Mouse (Mus musculus) fibroblast of lung, adult 2 months (primary cell): ENCODE data around the gene 2610028H24Rik.
A peak's percentile ranks its signal among the peaks of the same experiment; 100 is the strongest.

ENCODE experiments used
- DNase-seq: peaks from one replicate; pipeline ENCODE4 v3.0.0-alpha.2; 2011; ENCODE audit warnings: low read depth

The 2610028H24Rik gene

GRCm38 (mm10) chr10:76448851-76449250 lies at the start of gene 2610028H24Rik:
TSS of gene 2610028H24Rik (plus strand) at chr10:76449081.
- DNase-seq = no peak

- no peak for DNase-seq
Observed at GRCm38 (mm10) chr10:76408520-76408919, 40.4 kb upstream of the 2610028H24Rik start.

GRCm38 (mm10) chr10:76416811-76417210 lies 32.1 kb upstream of the 2610028H24Rik start:
- no peak for DNase-seq

- DNase-seq = no peak
Observed at GRCm38 (mm10) chr10:76425674-76426073, 23.2 kb upstream of the 2610028H24Rik start.

- no peak for DNase-seq
Observed at GRCm38 (mm10) chr10:76433925-76434324, 15.0 kb upstream of the 2610028H24Rik start.

GRCm38 (mm10) chr10:76439107-76439890 lies 9.6 kb upstream of the 2610028H24Rik start:
- no peak for DNase-seq

GRCm38 (mm10) chr10:76440281-76440680 lies 8.6 kb upstream of the 2610028H24Rik start, which contains the start of gene AC141477.1:
TSS of gene AC141477.1 (minus strand) at chr10:76440444.
- DNase-seq = no peak

GRCm38 (mm10) chr10:76442178-76443088 lies 6.4 kb upstream of the 2610028H24Rik start, which contains the start of gene Pcnt:
TSS of gene Pcnt (minus strand) at chr10:76442786.
- DNase-seq = peak; percentile 97

- no peak for DNase-seq
Observed at GRCm38 (mm10) chr10:76445996-76446681, 2.7 kb upstream of the 2610028H24Rik start.

GRCm38 (mm10) chr10:76447406-76448229 lies 1.3 kb upstream of the 2610028H24Rik start:
- DNase-seq = peak; percentile 40

GRCm38 (mm10) chr10:76455289-76455688 lies 6.4 kb downstream of the 2610028H24Rik start:
- no peak for DNase-seq

GRCm38 (mm10) chr10:76461255-76461654 lies 12.4 kb downstream of the 2610028H24Rik start:
- no peak for DNase-seq

GRCm38 (mm10) chr10:76462312-76462711 lies 13.4 kb downstream of the 2610028H24Rik start:
- DNase-seq = no peak

- no peak for DNase-seq
Observed at GRCm38 (mm10) chr10:76462721-76463120, 13.8 kb downstream of the 2610028H24Rik start.

GRCm38 (mm10) chr10:76468203-76469162 lies 19.6 kb downstream of the 2610028H24Rik start, which contains the start of the genes Mcm3ap and Ybey:
TSS of gene Mcm3ap (plus strand) at chr10:76468927.
TSS of gene Ybey (minus strand) at chr10:76469114.
- peak; percentile 59 for DNase-seq

- no peak for DNase-seq
Observed at GRCm38 (mm10) chr10:76473759-76474158, 24.9 kb downstream of the 2610028H24Rik start.

- DNase-seq = no peak
Observed at GRCm38 (mm10) chr10:76480851-76481250, 32.0 kb downstream of the 2610028H24Rik start.

- no peak for DNase-seq
Observed at GRCm38 (mm10) chr10:76481480-76481879, 32.6 kb downstream of the 2610028H24Rik start.

GRCm38 (mm10) chr10:76486302-76486701 lies 37.4 kb downstream of the 2610028H24Rik start:
- no peak for DNase-seq

- no peak for DNase-seq
Observed at GRCm38 (mm10) chr10:76488265-76488664, 39.4 kb downstream of the 2610028H24Rik start.
